Mouse (Mus musculus) erythroblast, embryonic 14.5 days (primary cell): Measurements from ENCODE around the gene Tmem135.

Experiments used
- GATA1 ChIP-seq: IDR thresholded peaks from 2 replicates; pipeline ENCODE4 v1.6.1; 2012; ENCODE audit warnings: low read length, inconsistent platforms, mixed read lengths
- TAL1 ChIP-seq: IDR thresholded peaks from 3 replicates; pipeline ENCODE4 v1.6.1; 2012; ENCODE audit warnings: low read length, inconsistent platforms, mixed read lengths

GRCm38 (mm10) chr7:89155741-89156140, 248.3 kb downstream of the Tmem135 start:
- TF ChIP-seq GATA1 (no peak), TAL1 (no peak)
